Mouse (Mus musculus): ENCODE data around the gene Cdkn2b.

Gene Cdkn2b

DNA sequence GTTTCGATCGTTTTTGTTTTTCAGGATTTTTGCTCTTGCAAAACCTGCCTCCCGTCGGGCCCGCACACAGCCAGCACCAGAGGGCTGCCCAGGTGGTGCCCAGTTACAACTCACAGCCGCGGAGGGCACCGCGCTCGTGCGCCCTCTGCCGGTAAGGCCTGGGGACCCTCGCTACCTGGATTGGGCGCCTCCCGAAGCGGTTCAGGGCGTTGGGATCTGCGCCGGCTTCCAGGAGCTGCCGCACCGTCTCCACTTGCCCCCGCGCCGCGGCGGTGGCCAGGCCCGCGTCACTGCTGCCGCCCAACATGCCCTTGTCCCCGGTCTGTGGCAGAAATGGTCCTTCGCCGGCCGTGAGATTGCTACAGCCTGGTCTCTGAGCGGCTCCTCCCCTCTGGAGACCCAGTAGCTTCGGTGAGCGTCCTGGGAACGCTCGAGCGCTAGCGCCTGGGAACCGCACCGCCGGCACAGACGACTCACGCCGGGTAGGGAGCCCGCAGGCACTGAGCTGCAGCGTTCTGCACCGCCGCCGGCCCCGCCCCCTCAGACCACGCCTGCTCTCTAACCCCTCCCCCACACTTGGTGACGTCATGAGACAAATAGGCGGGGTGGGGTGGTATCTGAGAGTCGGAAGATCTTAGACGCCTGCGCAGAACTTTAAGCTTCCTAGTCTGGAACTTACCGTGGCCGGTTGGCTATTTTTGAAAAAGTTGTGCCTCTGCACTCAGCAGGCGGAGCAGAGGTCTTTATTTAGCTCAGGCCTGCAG lies at the start of gene Cdkn2b:
Gene Cdkn2b, minus strand, starts transcription at position 549 of the 764 bp plus-strand sequence.
- DNase-seq (ENCODE audit: low spot score in 2 of 2): peak; percentile 57 to 86

DNA sequence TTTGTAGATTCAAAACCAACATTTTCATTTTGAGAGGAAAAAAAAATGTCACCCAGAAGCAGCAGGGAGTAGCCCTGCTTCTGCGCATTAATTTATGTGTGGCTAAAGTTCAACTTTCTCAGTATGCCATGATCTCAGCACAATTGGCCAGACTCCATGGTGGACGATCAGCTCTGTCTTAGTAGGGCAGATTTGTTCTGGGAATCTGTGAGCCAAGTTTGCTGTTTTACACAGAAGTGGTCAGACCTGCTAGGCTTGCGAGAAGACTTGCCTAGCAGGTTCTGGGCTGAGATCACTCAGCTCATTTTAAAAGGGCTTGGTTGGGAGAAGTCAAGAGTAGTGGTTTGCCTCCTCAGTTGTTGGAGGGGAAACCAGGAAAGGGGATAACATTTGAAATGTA lies 49.5 kb upstream of the Cdkn2b start:
- DNase-seq (ENCODE audit: low spot score in 2 of 2): no peak

GRCm38 (mm10) chr4:89359506-89359905 lies 48.7 kb upstream of the Cdkn2b start:
- DNase-seq (ENCODE audit: low spot score in 2 of 2): no peak

DNA sequence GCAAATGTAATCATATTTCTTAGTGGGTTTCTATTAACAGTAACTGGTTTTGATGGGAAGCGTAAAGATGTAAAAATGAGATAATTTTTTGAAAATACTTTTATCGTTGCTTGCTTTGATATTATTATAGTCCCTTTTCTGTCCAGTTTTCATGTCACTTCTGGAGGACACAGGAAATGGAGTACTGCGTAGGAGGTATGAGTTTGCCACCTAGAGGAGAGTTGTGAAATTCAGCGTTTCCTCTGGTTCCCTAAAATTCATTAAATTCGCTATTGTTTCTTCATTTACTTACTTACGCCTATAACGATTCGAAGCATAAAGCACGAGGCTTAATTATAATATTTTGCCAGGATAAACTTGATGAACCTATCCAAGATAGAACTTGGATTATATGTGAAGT lies 43.1 kb upstream of the Cdkn2b start:
- DNase-seq (ENCODE audit: low spot score in 2 of 2): no peak

GRCm38 (mm10) chr4:89353071-89353582 lies 42.3 kb upstream of the Cdkn2b start:
- DNase-seq (ENCODE audit: low spot score in 2 of 2): no peak

- DNase-seq (ENCODE audit: low spot score in 2 of 2): no peak
Measured at GRCm38 (mm10) chr4:89351474-89351873, 40.6 kb upstream of the Cdkn2b start.

- no peak for DNase-seq (ENCODE audit: low spot score in 2 of 2)
Measured at GRCm38 (mm10) chr4:89350938-89351451, 40.2 kb upstream of the Cdkn2b start.

GRCm38 (mm10) chr4:89350391-89350790 lies 39.6 kb upstream of the Cdkn2b start:
- no peak for DNase-seq (ENCODE audit: low spot score in 2 of 2)

GRCm38 (mm10) chr4:89348842-89349241 lies 38.0 kb upstream of the Cdkn2b start:
- DNase-seq (ENCODE audit: low spot score in 2 of 2): no peak

GRCm38 (mm10) chr4:89313461-89313860 lies 2.6 kb upstream of the Cdkn2b start:
- peak in 1 of 2 experiments; percentile 35 for DNase-seq (ENCODE audit: low spot score in 2 of 2)

GRCm38 (mm10) chr4:89309996-89310395 lies 843 bp downstream of the Cdkn2b start:
- no peak for DNase-seq (ENCODE audit: low spot score in 2 of 2)

DNA sequence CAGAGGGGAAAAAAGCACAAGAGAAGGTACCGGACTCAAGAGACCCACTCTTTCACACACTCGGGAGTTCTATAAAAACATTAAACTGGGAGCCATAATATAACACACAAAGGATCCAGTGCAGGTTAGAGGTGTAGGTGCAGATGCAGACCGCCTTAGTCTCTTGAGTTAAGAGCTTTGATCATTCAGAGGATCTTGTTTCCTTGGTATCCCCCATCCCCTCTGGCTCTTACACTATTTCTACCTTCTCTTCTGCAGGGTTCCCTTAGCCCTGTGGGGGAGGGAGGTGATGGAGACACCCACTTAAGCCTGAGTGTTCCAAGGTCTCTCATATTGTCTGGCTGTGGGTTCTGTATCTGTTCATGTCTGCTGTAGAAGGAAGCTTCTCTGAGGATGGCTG lies 2.8 kb downstream of the Cdkn2b start:
- no peak for DNase-seq (ENCODE audit: low spot score in 2 of 2)

DNA sequence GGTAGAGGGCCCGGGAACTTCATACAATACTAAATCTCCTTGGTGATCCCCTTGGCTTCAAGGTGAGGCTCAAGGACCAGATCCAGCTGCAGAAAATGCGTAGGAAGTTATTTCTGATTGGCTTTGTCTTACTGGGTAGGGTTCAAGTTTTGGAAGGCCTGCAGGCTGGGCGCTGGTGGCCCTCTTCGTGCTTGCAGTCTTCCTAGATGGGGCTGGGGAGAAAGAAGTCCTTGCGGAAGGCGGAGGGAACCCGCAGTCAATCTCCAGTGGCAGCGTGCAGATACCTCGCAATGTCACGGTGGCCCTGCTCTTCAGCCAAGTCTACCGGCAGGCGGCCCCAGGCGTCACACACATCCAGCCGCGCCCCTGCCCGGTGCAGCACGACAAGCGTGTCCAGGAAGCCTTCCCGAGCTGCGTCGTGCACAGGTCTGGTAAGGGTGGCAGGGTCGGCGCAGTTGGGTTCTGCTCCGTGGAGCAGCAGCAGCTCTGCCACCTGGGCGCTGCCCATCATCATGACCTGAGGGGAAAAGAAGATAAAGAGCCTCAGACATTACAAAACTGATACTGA lies 4.0 kb downstream of the Cdkn2b start:
- DNase-seq (ENCODE audit: low spot score in 2 of 2): peak in 1 of 2 experiments; percentile 15

GRCm38 (mm10) chr4:89305691-89306090 lies 5.1 kb downstream of the Cdkn2b start:
- DNase-seq (ENCODE audit: low spot score in 2 of 2): no peak

- no peak for DNase-seq (ENCODE audit: low spot score in 2 of 2)
Measured at GRCm38 (mm10) chr4:89303281-89303995, 7.4 kb downstream of the Cdkn2b start.

- DNase-seq (ENCODE audit: low spot score in 2 of 2): no peak
Measured at GRCm38 (mm10) chr4:89302129-89302528, 8.7 kb downstream of the Cdkn2b start.

GRCm38 (mm10) chr4:89299721-89300120 lies 11.1 kb downstream of the Cdkn2b start:
- no peak for DNase-seq (ENCODE audit: low spot score in 2 of 2)

GRCm38 (mm10) chr4:89295441-89296220 lies 15.2 kb downstream of the Cdkn2b start:
- DNase-seq (ENCODE audit: low spot score in 2 of 2): peak in 1 of 2 experiments; percentile 17

GRCm38 (mm10) chr4:89294486-89295440 lies 16.1 kb downstream of the Cdkn2b start, which contains the start of gene Cdkn2a:
Cdkn2a (minus strand) TSS chr4:89294653.
- DNase-seq (ENCODE audit: low spot score in 2 of 2): peak; percentile 13 to 42

- no peak for DNase-seq (ENCODE audit: low spot score in 2 of 2)
Measured at GRCm38 (mm10) chr4:89294091-89294485, 16.8 kb downstream of the Cdkn2b start.

All from spleen, postnatal 10 days (tissue).